1 mouse cellular context compared by ENCODE assay signal in the genomic region with DNA sequence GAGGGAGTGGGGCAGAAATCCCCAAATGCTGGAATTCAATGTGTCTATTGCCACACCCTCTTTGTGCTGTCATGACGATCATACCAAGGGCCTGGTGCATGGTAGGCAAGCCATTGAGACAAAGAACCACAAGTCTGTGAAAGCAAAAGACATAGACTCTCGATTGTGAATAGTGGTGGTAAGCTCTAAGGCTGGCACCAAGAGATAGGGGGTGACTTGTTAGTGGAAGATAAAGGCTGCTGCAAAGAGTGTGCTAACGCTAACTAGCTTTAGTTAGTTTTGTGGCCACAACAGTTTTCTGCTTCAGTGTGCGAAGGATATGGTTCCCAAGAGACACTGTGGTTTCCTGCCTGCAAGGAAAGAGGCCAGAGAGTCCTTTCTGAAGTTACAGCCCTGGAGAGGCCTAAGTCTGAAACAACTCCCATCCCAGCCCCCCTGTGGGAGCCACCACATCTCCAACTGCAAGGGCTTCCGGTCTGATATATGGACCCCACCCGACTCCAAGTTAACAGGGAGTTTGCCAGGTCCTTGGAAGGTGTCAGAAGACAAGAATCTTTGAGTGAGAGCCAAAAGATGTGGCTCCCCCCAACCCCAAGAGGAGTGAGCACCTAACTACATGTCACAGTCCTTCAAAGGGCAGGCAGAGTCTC.
A peak's percentile ranks its signal among the peaks of the same experiment; 100 is the strongest.
TF ChIP-seq lines count a peak whose summit lies in the region.

No protein-coding gene starts in this region.

TF ChIP-seq in MEL, 35 proteins besides CTCF, POLR2A, EP300 and RAD21 (continued from another document):
- TF ChIP-seq JUND (IDR thresholded peaks at IDR 0.05; ENCODE audit: low read depth, low read length) = no peak
- no peak for TF ChIP-seq CHD2 (IDR thresholded peaks at IDR 0.05; ENCODE audit: low read length)
- 0 out of 2 replicates have a peak, but pooled peaks have one; percentile 26 for TF ChIP-seq MYC (IDR thresholded peaks at IDR 0.05; ENCODE audit: low read depth, low read length)
- TF ChIP-seq RCOR1 (IDR thresholded peaks at IDR 0.05; ENCODE audit: low read depth, low read length) = peak; percentile 62; the same call in 1 of the 2 replicates
- TF ChIP-seq MEF2A (IDR thresholded peaks at IDR 0.05; ENCODE audit: extremely low read depth, insufficient replicate concordance, low read depth, low read length, poor library complexity, severe bottlenecking) = no peak
- TF ChIP-seq MXI1 (IDR thresholded peaks at IDR 0.05; ENCODE audit: low read depth, low read length) = peak; percentile 46
- no peak for TF ChIP-seq POLR2AphosphoS5 (IDR thresholded peaks at IDR 0.05; ENCODE audit: borderline replicate concordance, low read depth, low read length)
- TF ChIP-seq E2F4 (IDR thresholded peaks at IDR 0.05; ENCODE audit: borderline replicate concordance, low read depth, low read length) = no peak
- TF ChIP-seq POLR2AphosphoS2 (IDR thresholded peaks at IDR 0.05; ENCODE audit: low read length) = no peak
- TF ChIP-seq USF1 (IDR thresholded peaks at IDR 0.05; ENCODE audit: low read depth, low read length) = no peak
- peak; percentile 28; the same call in 1 of the 2 replicates for TF ChIP-seq MYB (IDR thresholded peaks at IDR 0.05; ENCODE audit: low read depth, low read length)
- TF ChIP-seq CHD1 (IDR thresholded peaks at IDR 0.05; ENCODE audit: low read depth, low read length) = no peak
- no peak for TF ChIP-seq ZNF384 (IDR thresholded peaks at IDR 0.05; ENCODE audit: low read depth, low read length)
- TF ChIP-seq TBP (IDR thresholded peaks at IDR 0.05; ENCODE audit: low read depth, low read length) = no peak; the same call in 1 of the 2 replicates
- TF ChIP-seq USF2 (IDR thresholded peaks at IDR 0.05; ENCODE audit: borderline replicate concordance in 1 of 2, insufficient read depth in 1 of 2, low read depth in 1 of 2, low read length in 2 of 2) = no peak
- TF ChIP-seq GABPA (IDR thresholded peaks at IDR 0.05; ENCODE audit: low read depth, low read length) = no peak
- TF ChIP-seq ETS1 (IDR thresholded peaks at IDR 0.05; ENCODE audit: low read depth, low read length) = peak; percentile 23; the same call in 1 of the 2 replicates
- no peak for TF ChIP-seq KAT2A (conservative IDR thresholded peaks at IDR 0.05; ENCODE audit: low read depth, low read length)
- no peak for TF ChIP-seq ZKSCAN1 (IDR thresholded peaks at IDR 0.05; ENCODE audit: low read depth, low read length)
- TF ChIP-seq ZMIZ1 (IDR thresholded peaks at IDR 0.05; ENCODE audit: low read depth, low read length) = 0 out of 2 replicates have a peak, but pooled peaks have one; percentile 43
- 0 out of 2 replicates have a peak, but pooled peaks have one; percentile 10 for TF ChIP-seq MAFK (IDR thresholded peaks at IDR 0.05; ENCODE audit: borderline replicate concordance, low read depth, low read length)
- TF ChIP-seq TCF12 (IDR thresholded peaks at IDR 0.05; ENCODE audit: low read depth, low read length) = peak; percentile 78
- no peak for TF ChIP-seq NRF1 (IDR thresholded peaks at IDR 0.05; ENCODE audit: insufficient read depth, low read depth, low read length, poor library complexity, severe bottlenecking)
- no peak for TF ChIP-seq MAX (IDR thresholded peaks at IDR 0.05; ENCODE audit: low read length)
- TF ChIP-seq GATA1 (IDR thresholded peaks at IDR 0.05; ENCODE audit: low read depth, low read length) = peak; percentile 77
- peak; percentile 1; the same call in 1 of the 2 replicates for TF ChIP-seq SMC3 (IDR thresholded peaks at IDR 0.05; ENCODE audit: low read depth, low read length)
- no peak for TF ChIP-seq ELF1 (IDR thresholded peaks at IDR 0.05; ENCODE audit: low read depth, low read length)
- TF ChIP-seq BHLHE40 (IDR thresholded peaks at IDR 0.05; ENCODE audit: borderline replicate concordance, low read depth, low read length) = peak; percentile 46; the same call in 1 of the 2 replicates
- peak; percentile 11 for TF ChIP-seq ZC3H11A (IDR thresholded peaks at IDR 0.05; ENCODE audit: low read depth, low read length)
TF ChIP-seq in MEL: peak in this region for 16.
